Mouse (Mus musculus) bone marrow macrophage, adult 2 months (primary cell): ENCODE measurements at regions not wholly inside any gene's neighbourhood (a gene's known extent, or its start where the extent isn't known, plus 50 kb on each side); places are given as distances from the start of the nearest gene placed in this dataset.

Experiments used
- H3K27ac ChIP-seq: 2 replicates; pipeline ENCODE4 v1.5.1; 2012; ENCODE audit warnings: low read depth, low read length; ENCODE audit not compliant: insufficient read depth
- H3K4me1 ChIP-seq: 2 replicates; pipeline ENCODE4 v1.6.1; 2012; ENCODE audit warnings: low read length; ENCODE audit not compliant: control insufficient read depth, insufficient read depth
- H3K4me3 ChIP-seq: 2 replicates; pipeline ENCODE4 v1.5.1; 2012; ENCODE audit warnings: mild to moderate bottlenecking, low read length, moderate library complexity; ENCODE audit not compliant: insufficient read depth
- CTCF ChIP-seq: IDR thresholded peaks from 2 replicates; pipeline ENCODE4 v1.5.1; 2012; ENCODE audit warnings: low read depth, mild to moderate bottlenecking, low read length, moderate library complexity
- POLR2A ChIP-seq: IDR thresholded peaks from 2 replicates; pipeline ENCODE4 v1.6.1; 2012; ENCODE audit warnings: mild to moderate bottlenecking, low read depth, low read length, borderline replicate concordance

DNA sequence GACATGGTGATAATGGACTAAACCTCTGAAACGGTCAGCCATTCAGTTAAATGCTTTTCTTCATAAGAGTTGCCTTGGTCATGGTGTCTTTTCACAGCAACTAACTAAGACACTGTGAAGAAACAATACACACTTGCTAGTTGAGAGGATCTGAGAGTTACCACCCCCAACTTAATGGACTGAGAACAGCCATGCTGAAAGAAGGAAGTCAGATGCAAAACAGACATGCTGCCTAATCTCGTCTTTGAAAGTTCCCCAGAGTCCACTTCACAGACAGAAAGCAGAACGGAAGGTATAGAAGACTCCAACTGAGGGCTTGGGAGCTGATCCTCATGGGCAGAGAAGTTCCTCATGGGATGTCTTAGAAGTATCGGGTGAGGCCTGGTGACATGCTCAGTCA, 111.8 kb upstream of the Pmepa1 start:
- Histone ChIP-seq H3K4me3 (no peak overlapping the region), H3K27ac (no peak overlapping the region), H3K4me1 (no peaks in the 10 kb centered on the region)
- TF ChIP-seq POLR2A (no peak), CTCF (no peak)

DNA sequence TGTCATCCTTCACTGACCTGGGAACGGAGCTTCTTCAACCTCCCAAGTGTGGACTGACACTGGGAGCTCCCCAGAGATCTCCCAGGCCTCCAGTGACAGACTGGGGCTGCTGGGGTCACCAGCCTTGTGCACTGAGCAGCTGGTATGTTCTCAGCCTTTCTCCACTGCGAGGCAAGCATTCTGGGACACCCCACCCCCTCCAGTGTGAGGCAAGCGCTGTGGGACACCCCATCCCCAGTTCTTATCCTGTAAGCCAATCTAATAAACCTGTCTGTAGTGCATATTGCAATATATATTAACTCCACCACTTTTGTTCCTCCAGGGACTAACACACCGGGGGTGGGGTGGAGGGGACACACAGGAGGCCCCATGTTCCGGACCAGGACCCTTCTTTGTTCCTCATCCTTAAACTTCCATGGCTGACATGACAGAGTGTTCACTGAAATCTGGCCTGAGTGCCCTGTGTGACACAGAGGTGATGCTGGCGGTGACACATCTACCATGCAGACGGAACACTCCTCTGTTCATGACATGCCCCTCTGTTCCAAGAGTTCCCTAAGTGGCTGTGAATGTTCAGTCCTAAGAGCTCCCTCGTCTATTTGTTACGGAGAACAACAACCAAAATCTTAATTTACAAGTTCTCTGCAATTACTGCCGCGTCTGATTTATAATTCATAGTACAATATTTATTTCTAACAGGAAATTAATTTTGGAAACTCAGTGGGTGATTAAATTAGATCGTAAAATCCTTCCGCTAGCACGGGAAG, 116.4 kb upstream of the Pmepa1 start:
- no peak for TF ChIP-seq CTCF
- TF ChIP-seq POLR2A: no peak
- H3K27ac ChIP-seq: no peak overlapping the region
- H3K4me1 ChIP-seq: no peaks in the 10 kb centered on the region
- H3K4me3 ChIP-seq: no peak overlapping the region

DNA sequence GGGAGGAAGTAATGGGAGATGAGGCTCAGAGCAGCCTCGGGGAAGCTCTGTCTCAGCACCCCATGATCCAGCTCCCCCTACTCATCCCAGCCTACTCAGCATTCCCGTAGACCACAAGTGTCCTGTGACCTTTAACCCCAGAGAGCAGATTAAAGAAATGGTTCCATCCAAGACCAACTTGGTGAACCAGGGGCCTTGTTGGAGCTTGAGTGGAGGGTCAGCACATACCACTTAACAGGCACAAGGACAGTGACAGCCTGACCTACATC, 116.9 kb upstream of the Pmepa1 start:
- Histone ChIP-seq H3K4me3 (no peak overlapping the region), H3K27ac (no peak overlapping the region), H3K4me1 (no peaks in the 10 kb centered on the region)
- no peak for TF ChIP-seq POLR2A
- no peak for TF ChIP-seq CTCF

- no peak overlapping the region for H3K27ac ChIP-seq
Measured at GRCm38 (mm10) chr2:173395526-173395925, 119.2 kb upstream of the Pmepa1 start.

DNA sequence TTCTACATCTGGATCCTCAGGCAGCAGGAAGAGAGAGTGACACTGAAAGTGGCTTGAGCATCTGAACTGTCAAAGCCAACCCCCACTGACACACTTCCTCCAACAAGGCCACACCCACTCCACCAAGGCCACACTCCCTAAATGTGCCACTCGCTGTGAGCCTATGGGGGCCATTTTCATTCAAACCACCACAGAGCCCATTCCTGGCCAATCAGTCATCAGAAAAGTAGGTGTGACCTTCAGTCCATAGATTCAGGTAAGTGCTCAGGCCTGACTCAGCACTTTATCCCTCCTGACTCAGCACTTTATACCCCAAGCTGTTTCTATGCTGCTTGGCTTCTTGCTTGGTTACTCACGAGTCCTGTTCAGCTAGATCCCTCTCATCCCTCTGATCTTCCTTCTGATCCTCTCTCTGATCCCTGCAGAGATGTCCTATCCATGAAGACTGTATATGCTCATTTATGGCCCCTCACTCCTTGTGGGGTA, 121.6 kb upstream of the Pmepa1 start:
- Histone ChIP-seq H3K4me1 (no peaks in the 10 kb centered on the region), H3K4me3 (no peak overlapping the region), H3K27ac (no peak overlapping the region)
- TF ChIP-seq CTCF: no peak
- no peak for TF ChIP-seq POLR2A

More at GRCm38 (mm10) chr2:173395526-173395925, 119.2 kb upstream of the Pmepa1 start:
- H3K4me3 ChIP-seq: no peak overlapping the region
- no peak for TF ChIP-seq POLR2A
- no peaks in the 10 kb centered on the region for H3K4me1 ChIP-seq

DNA sequence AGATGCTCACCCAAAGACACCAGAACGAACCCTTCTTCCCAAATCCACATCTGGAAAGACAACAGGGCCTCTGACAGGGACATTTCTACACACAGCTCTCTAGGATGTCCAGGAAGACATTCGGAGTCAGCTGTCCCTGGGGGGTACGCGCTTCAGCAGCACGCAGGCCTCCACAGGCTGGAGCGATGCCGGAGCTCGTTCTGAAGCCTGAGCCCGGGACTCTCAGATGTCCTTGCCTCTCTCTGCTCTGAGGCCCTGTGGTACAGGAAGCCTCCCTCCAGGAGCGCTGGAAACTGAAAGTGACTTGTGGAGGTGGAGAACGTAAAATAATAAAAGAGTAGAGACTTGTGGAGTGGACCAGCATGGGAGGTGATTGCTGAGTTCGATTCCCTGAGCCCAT, 116.8 kb upstream of the 1700021F07Rik start:
- H3K27ac ChIP-seq: no peak overlapping the region

DNA sequence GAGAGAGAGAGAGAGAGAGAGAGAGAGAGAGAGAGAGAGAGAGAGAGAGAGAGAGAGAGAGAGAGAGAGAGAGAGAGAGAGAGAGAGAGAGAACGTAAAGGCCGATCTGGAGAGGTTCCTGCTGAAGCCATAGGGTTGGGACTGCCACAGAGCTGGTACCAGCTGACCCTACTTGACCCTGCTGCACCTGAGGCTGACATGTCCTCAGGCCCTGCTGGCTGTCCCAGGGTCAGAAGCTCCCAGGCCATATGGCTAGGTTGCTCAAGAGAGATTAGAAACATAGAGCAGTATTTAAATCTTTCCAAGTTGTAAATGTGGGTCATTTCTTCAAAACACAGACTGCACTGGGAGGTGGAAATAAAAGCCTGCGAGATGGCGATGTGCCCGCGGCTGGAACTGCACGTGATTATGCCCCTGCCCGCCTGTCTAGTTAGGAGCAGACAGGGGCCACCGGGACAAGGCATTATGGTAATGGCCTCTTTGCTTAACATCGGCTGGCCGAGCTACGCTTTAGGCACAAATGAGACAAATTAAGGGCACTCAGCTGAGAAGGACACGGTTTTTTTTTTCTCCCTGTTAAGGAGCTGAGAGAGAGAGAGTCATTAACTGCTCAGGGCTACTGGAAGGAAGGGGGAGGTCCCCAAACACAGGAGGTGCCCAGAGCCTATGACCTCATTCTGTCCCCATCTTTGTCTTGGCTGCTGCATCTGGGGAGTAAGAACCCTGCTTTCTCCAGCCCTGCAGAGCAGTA, 115.9 kb upstream of the 1700021F07Rik start:
- no peak for TF ChIP-seq CTCF
- TF ChIP-seq POLR2A: no peak
- Histone ChIP-seq H3K27ac (no peak overlapping the region), H3K4me3 (no peak overlapping the region), H3K4me1 (no peaks in the 10 kb centered on the region)

More for the DNA sequence above, 116.8 kb upstream of the 1700021F07Rik start:
- Histone ChIP-seq H3K4me1 (no peaks in the 10 kb centered on the region), H3K4me3 (no peak overlapping the region)
- TF ChIP-seq POLR2A: no peak
- TF ChIP-seq CTCF: no peak

DNA sequence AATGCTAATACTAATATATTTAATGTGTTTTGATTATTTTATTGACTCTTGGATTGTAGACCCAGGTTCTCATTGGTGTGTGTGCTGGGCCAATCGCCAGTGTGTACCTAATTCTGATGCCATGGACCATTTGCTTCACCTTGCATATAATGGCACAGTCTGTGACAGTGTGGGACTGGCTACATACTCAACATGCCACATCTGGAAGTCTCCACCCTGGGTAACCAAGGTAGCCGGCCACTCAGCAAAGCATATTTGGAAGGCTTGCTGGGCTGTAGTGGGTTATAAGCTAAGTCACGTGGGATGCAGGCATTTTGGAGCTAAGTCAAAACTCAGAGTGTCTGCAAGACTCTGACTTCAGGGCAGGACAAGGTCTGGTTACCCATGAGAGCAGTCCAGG, 115.3 kb upstream of the 1700021F07Rik start:
- H3K27ac ChIP-seq: no peak overlapping the region
- TF ChIP-seq POLR2A: no peak
- no peak for TF ChIP-seq CTCF

DNA sequence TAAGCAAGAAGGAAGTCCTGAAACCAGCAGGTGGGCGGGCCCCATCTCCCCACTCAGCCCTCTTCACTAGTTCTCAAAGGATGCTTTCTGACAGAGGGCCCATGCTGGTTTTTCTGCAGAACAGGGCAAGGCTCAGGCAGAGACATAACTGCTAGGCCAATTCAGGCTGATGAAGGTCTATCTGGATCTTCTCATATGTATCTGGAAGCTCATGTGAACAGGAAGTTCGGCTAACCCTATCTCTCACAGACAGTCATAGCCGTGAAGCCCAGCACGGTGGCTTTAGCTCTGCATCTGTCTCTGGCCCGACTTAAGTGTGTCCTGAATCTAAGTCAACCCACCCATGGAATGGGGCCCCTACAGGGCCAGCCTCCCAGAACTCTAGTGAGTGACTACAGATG, 113.7 kb upstream of the 1700021F07Rik start:
- H3K4me1 ChIP-seq: no peaks in the 10 kb centered on the region
- no peak overlapping the region for H3K27ac ChIP-seq
- TF ChIP-seq POLR2A: no peak
- TF ChIP-seq CTCF: no peak
- no peak overlapping the region for H3K4me3 ChIP-seq

More for the DNA sequence above, 115.3 kb upstream of the 1700021F07Rik start:
- Histone ChIP-seq H3K4me1 (no peaks in the 10 kb centered on the region), H3K4me3 (no peak overlapping the region)

DNA sequence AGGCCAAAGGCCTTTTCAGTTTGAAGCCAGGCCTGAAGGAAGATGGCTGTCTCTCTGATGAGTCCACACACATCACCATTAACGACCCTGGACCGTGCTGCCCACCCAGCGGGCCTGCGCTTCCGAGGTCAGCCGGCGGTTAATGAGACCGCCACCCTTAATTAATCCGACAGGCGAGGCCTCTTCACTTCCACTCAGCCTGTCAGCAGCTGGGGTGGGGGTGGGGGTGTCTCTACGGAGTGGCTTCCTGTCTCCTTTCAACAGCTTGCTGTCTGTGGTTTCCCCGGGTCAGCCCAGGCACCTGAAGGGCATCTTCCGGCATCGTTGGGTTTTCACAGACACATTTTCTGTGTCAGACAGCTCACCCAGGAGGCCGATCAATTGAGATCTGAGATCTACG, 113.0 kb upstream of the 1700021F07Rik start:
- Histone ChIP-seq H3K4me3 (no peak overlapping the region), H3K27ac (no peak overlapping the region), H3K4me1 (no peaks in the 10 kb centered on the region)
- TF ChIP-seq CTCF (no peak), POLR2A (no peak)
